ENCODE assay signal across 17 mouse cellular contexts in the genomic region with DNA sequence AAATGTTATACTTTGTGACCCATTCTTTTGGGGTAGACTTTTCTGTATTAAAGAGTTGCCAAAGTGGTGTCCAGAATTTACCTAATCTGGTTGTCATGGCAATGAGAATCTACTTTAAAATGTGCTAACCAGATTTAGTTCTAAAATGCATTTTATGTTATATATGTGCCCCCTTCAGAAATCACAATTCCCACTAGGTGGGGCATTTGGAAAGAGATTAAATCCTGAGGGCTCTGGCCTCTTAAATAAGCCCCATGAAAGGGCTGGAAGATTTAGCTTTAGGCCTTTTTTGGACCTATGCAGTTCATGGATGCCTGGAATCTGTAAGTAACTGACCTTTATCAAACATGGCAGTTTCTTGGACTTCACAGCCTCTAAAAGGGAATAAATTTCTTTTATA. TPM values are rescaled to one million over a fixed set of nuclear protein-coding genes. Genes with fewer than 3 reads are reported as not detected.
A peak's percentile ranks its signal among the peaks of the same experiment; 100 is the strongest.
DNase-seq lines count a peak whose midpoint lies in the region; ATAC-seq and TF ChIP-seq lines count a peak whose summit lies in the region.
"Had no signal": no experiment of that assay in that cellular context is flagged by ENCODE, and none has a peak within 500 bp of the region (broad histone marks: within the 10 kb centered on the region; RNA-seq: fewer than 3 reads in every experiment).

No protein-coding gene starts in this region.

- peak; percentile 4 for DNase-seq in heart, adult 11 months
- no peak for DNase-seq in heart, adult 8-10 months (ENCODE audit: low spot score)
- DNase-seq in hindbrain, postnatal 0 days (ENCODE audit: low spot score), result peak; percentile 23
- DNase-seq in neural tube, embryonic 10.5 days (ENCODE audit: extremely low spot score, low spot score), result no peak
- DNase-seq: adrenal gland, adult 8-10 months; cerebellum, adult 8-10 months; kidney, postnatal 25 days; right cerebral cortex, postnatal 14 days; thymus, postnatal 36 days had no signal

- H3K36me3 ChIP-seq in hindbrain, postnatal 0 days (ENCODE audit: insufficient read depth, low read length), result no peaks in the 10 kb centered on the region
- H3K36me3 ChIP-seq in hindbrain, embryonic 12.5 days, result no peaks in the 10 kb centered on the region
- no peaks in the 10 kb centered on the region for H3K36me3 ChIP-seq in midbrain, embryonic 16.5 days (ENCODE audit: control insufficient read depth, insufficient read depth, low read length)
- no peaks in the 10 kb centered on the region for H3K36me3 ChIP-seq in midbrain, embryonic 15.5 days (replicated peaks)
- H3K36me3 ChIP-seq in myocyte (ENCODE audit: control insufficient read depth, insufficient read depth), result no peaks in the 10 kb centered on the region
- H3K36me3 ChIP-seq: embryonic facial prominence, embryonic 12.5 days; G1E had no signal

- peaks cover 13% of the 10 kb centered on the region for H3K79me2 ChIP-seq in myocyte (ENCODE audit: control insufficient read depth, insufficient read depth)

- no peak overlapping the region for H3K4me3 ChIP-seq in hindbrain, postnatal 0 days (ENCODE audit: low read length)
- H3K4me3 ChIP-seq in hindbrain, embryonic 12.5 days, result no peak overlapping the region
- H3K4me3 ChIP-seq in midbrain, embryonic 16.5 days (ENCODE audit: low read depth, low read length), result no peak overlapping the region
- no peak overlapping the region for H3K4me3 ChIP-seq in midbrain, embryonic 15.5 days
- no peak overlapping the region for H3K4me3 ChIP-seq in myocyte
- H3K4me3 ChIP-seq: embryonic facial prominence, embryonic 12.5 days had no signal

- no peak for TF ChIP-seq POLR2A in myocyte (IDR thresholded peaks at IDR 0.05; ENCODE audit: insufficient read length, low read depth)

- peak overlapping the region; percentile 35 for H3K4me2 ChIP-seq in hindbrain, postnatal 0 days (ENCODE audit: low read depth, low read length)
- H3K4me2 ChIP-seq in hindbrain, embryonic 12.5 days (replicated peaks), result no peak overlapping the region
- H3K4me2 ChIP-seq in midbrain, embryonic 16.5 days (ENCODE audit: low read length), result 0 out of 2 replicates have a peak overlapping the region, but pooled peaks have one; percentile 12
- no peak overlapping the region for H3K4me2 ChIP-seq in midbrain, embryonic 15.5 days
- peak overlapping the region; percentile 45 for H3K4me2 ChIP-seq in myocyte (ENCODE audit: low read depth)
- H3K4me2 ChIP-seq: embryonic facial prominence, embryonic 12.5 days; liver, embryonic 11.5 days; midbrain, embryonic 11.5 days had no signal

- H3ac ChIP-seq in myocyte (ENCODE audit: control insufficient read depth, insufficient read length), result no peak overlapping the region

- H3K9me3 ChIP-seq in hindbrain, postnatal 0 days (ENCODE audit: low read length), result no peaks in the 10 kb centered on the region
- H3K9me3 ChIP-seq in hindbrain, embryonic 12.5 days (replicated peaks), result no peaks in the 10 kb centered on the region
- no peaks in the 10 kb centered on the region for H3K9me3 ChIP-seq in midbrain, embryonic 16.5 days (replicated peaks; ENCODE audit: control insufficient read depth, low read length, poor library complexity, severe bottlenecking)
- no peaks in the 10 kb centered on the region for H3K9me3 ChIP-seq in midbrain, embryonic 15.5 days
- H3K9me3 ChIP-seq: embryonic facial prominence, embryonic 12.5 days had no signal

- TF ChIP-seq CTCF in hindbrain, postnatal 0 days (IDR thresholded peaks at IDR 0.05; ENCODE audit: low read depth), result no peak

- no peaks in the 10 kb centered on the region for H3K27me3 ChIP-seq in hindbrain, postnatal 0 days (ENCODE audit: insufficient read depth, low read length)
- peaks cover 14% of the 10 kb centered on the region for H3K27me3 ChIP-seq in hindbrain, embryonic 12.5 days
- H3K27me3 ChIP-seq in midbrain, embryonic 16.5 days (ENCODE audit: control insufficient read depth, insufficient read depth, low read depth, low read length), result peaks cover 1% of the 10 kb centered on the region
- H3K27me3 ChIP-seq in midbrain, embryonic 15.5 days (replicated peaks), result peaks cover 10% of the 10 kb centered on the region
- no peaks in the 10 kb centered on the region for H3K27me3 ChIP-seq in myocyte (ENCODE audit: control insufficient read depth, insufficient read depth, insufficient read length)

- ATAC-seq in hindbrain, postnatal 0 days, result no peak
- ATAC-seq in hindbrain, embryonic 12.5 days (ENCODE audit: low FRiP score), result no peak
- no peak for ATAC-seq in midbrain, embryonic 16.5 days
- ATAC-seq in midbrain, embryonic 15.5 days (replicated peaks), result no peak

- H3K4me1 ChIP-seq in hindbrain, postnatal 0 days (ENCODE audit: insufficient read depth, low read length), result 0 out of 2 replicates have a peak, but pooled peaks cover 4% of the 10 kb centered on the region
- H3K4me1 ChIP-seq in hindbrain, embryonic 12.5 days, result peaks cover 11% of the 10 kb centered on the region
- H3K4me1 ChIP-seq in midbrain, embryonic 16.5 days (ENCODE audit: control insufficient read depth, insufficient read depth, low read length), result peaks cover 13% of the 10 kb centered on the region
- H3K4me1 ChIP-seq in midbrain, embryonic 15.5 days, result peaks cover 21% of the 10 kb centered on the region
- H3K4me1 ChIP-seq: embryonic facial prominence, embryonic 12.5 days had no signal

- no peak overlapping the region for H3K27ac ChIP-seq in hindbrain, postnatal 0 days
- no peak overlapping the region for H3K27ac ChIP-seq in hindbrain, embryonic 12.5 days
- no peak overlapping the region for H3K27ac ChIP-seq in midbrain, embryonic 16.5 days (ENCODE audit: low read length)
- H3K27ac ChIP-seq in midbrain, embryonic 15.5 days, result no peak overlapping the region
- H3K27ac ChIP-seq: embryonic facial prominence, embryonic 12.5 days had no signal

- H3K9ac ChIP-seq in hindbrain, postnatal 0 days (replicated peaks; ENCODE audit: low read length), result no peak overlapping the region
- H3K9ac ChIP-seq in hindbrain, embryonic 12.5 days, result no peak overlapping the region
- H3K9ac ChIP-seq in midbrain, embryonic 16.5 days (ENCODE audit: low read depth, low read length), result no peak overlapping the region
- H3K9ac ChIP-seq in midbrain, embryonic 15.5 days, result no peak overlapping the region
- H3K9ac ChIP-seq: embryonic facial prominence, embryonic 12.5 days had no signal

TF ChIP-seq in myocyte, 11 proteins besides CTCF, POLR2A, EP300 and RAD21:
- TF ChIP-seq MYOD1 (IDR thresholded peaks at IDR 0.05; ENCODE audit: control insufficient read depth in 1 of 3, insufficient read length in 2 of 3, low read depth in 2 of 3), result no peak
- TF ChIP-seq USF1 (IDR thresholded peaks at IDR 0.05; ENCODE audit: low read depth), result no peak
- TF ChIP-seq E2F4 (IDR thresholded peaks at IDR 0.05; ENCODE audit: insufficient read depth), result no peak
- TF ChIP-seq MYOG (IDR thresholded peaks at IDR 0.05; ENCODE audit: control insufficient read depth in 1 of 3, insufficient read depth in 1 of 3, insufficient read length in 2 of 3, low read depth in 2 of 3), result no peak
- no peak for TF ChIP-seq CEBPB (IDR thresholded peaks at IDR 0.05; ENCODE audit: insufficient read depth, poor library complexity, severe bottlenecking)
- TF ChIP-seq SRF (IDR thresholded peaks at IDR 0.05; ENCODE audit: control insufficient read depth, insufficient read length, low read depth), result no peak
- TF ChIP-seq MAX (IDR thresholded peaks at IDR 0.05; ENCODE audit: low read depth), result no peak
- TF ChIP-seq POLR2AphosphoS2 (IDR thresholded peaks at IDR 0.05; ENCODE audit: insufficient read length, low read depth), result no peak
- no peak for TF ChIP-seq REST (IDR thresholded peaks at IDR 0.05; ENCODE audit: insufficient read depth, insufficient read length)
- TF ChIP-seq TCF12 (IDR thresholded peaks at IDR 0.05; ENCODE audit: insufficient read depth, poor library complexity, severe bottlenecking), result no peak
- no peak for TF ChIP-seq TCF3 (IDR thresholded peaks at IDR 0.05; ENCODE audit: insufficient read length, low read depth)
TF ChIP-seq in myocyte: peak in this region for 0.

RNA-seq across cellular contexts. Expression of gene Otud1, which starts 3.3 kb away (rescaled TPM):
- total RNA-seq in heart, adult 8-10 months (2022), result 10 to 100 TPM; 12.5 to 30.7 (median 21.5) TPM
- 7.9 and 12.9 TPM in 2 replicates for total RNA-seq in hindbrain, postnatal 0 days (2014; rRNA removed)
- polyA plus RNA-seq in hindbrain, postnatal 0 days (2015; fragmentation: Nextera tagmentation; extraction: Ambion mirVana), result 3.0 and 3.3 TPM in 2 replicates
- 1.8 and 2.1 TPM in 2 replicates for polyA plus RNA-seq in hindbrain, embryonic 12.5 days (2016; fragmentation: Nextera tagmentation; extraction: Ambion mirVana)
- 0.80 and 1.1 TPM in 2 replicates for polyA plus RNA-seq in midbrain, embryonic 16.5 days (2015; fragmentation: Nextera tagmentation; extraction: Ambion mirVana)
- 1.3 and 1.4 TPM in 2 replicates for polyA plus RNA-seq in midbrain, embryonic 15.5 days (2015; fragmentation: Nextera tagmentation; extraction: Ambion mirVana)
- polyA plus RNA-seq in myocyte (2012; fragmentation: generic; extraction: Trizol), result 3.5 TPM
- polyA plus RNA-seq: G1E had no signal

Comparison
In these comparisons a context has a peak if more than half of its experiments do, and no peak if none do; other contexts are left out.
1. DNase-seq: peak in heart, adult 11 months (single experiment) and hindbrain, postnatal 0 days (single experiment); none in heart, adult 8-10 months (single experiment) and neural tube, embryonic 10.5 days (single experiment).
2. H3K4me2 ChIP-seq: peak in hindbrain, postnatal 0 days (single experiment), midbrain, embryonic 16.5 days (single experiment) and myocyte (single experiment); none in hindbrain, embryonic 12.5 days (single experiment) and midbrain, embryonic 15.5 days (single experiment).